Mouse (Mus musculus): Measurements from ENCODE around the gene Unc119. TPM values are rescaled to one million over a fixed set of nuclear protein-coding genes. Genes with fewer than 3 reads are reported as not detected.

Unc119 gene
- polyA plus RNA-seq, 1 experiment from 2014 or later = 71.7 TPM

GRCm38 (mm10) chr11:78333992-78334391 is 9.3 kb upstream of the Unc119 start:
- no peak overlapping the region for H3K9ac ChIP-seq (ENCODE audit: low read length)
- no peaks in the 10 kb centered on the region for H3K27me3 ChIP-seq (ENCODE audit: control insufficient read depth, insufficient read depth, low read length)
- H3K4me3 ChIP-seq (ENCODE audit: low read depth, low read length) = no peak overlapping the region
- H3K4me2 ChIP-seq = no peak overlapping the region
- no peak overlapping the region for H3K27ac ChIP-seq (ENCODE audit: low read depth, low read length)
- 93% methylated on average over 5 of the region's 5 CpGs for WGBS
- ATAC-seq (ENCODE audit: low FRiP score) (no peak), DNase-seq (ENCODE audit: low spot score, missing footprints) (no peak)
- peaks cover 4% of the 10 kb centered on the region for H3K4me1 ChIP-seq (ENCODE audit: control insufficient read depth, insufficient read depth, low read length)
- H3K36me3 ChIP-seq (ENCODE audit: control insufficient read depth, insufficient read depth, low read length) = peaks cover 2% of the 10 kb centered on the region; the same call in 1 of the 2 replicates
- no peaks in the 10 kb centered on the region for H3K9me3 ChIP-seq (ENCODE audit: control insufficient read depth, low read length)

GRCm38 (mm10) chr11:78337040-78337439 is 6.2 kb upstream of the Unc119 start:
- peaks cover 2% of the 10 kb centered on the region; the same call in 1 of the 2 replicates for H3K36me3 ChIP-seq (ENCODE audit: control insufficient read depth, insufficient read depth, low read length)
- 98% methylated on average over 8 of the region's 8 CpGs for WGBS
- no peak overlapping the region for H3K4me2 ChIP-seq
- no peak overlapping the region for H3K27ac ChIP-seq (ENCODE audit: low read depth, low read length)
- H3K9me3 ChIP-seq (ENCODE audit: control insufficient read depth, low read length) = no peaks in the 10 kb centered on the region
- no peak overlapping the region for H3K9ac ChIP-seq (ENCODE audit: low read length)
- no peak overlapping the region for H3K4me3 ChIP-seq (ENCODE audit: low read depth, low read length)
- ATAC-seq (ENCODE audit: low FRiP score) (no peak), DNase-seq (ENCODE audit: low spot score, missing footprints) (no peak)
- no peaks in the 10 kb centered on the region for H3K27me3 ChIP-seq (ENCODE audit: control insufficient read depth, insufficient read depth, low read length)
- no peaks in the 10 kb centered on the region for H3K4me1 ChIP-seq (ENCODE audit: control insufficient read depth, insufficient read depth, low read length)

DNA sequence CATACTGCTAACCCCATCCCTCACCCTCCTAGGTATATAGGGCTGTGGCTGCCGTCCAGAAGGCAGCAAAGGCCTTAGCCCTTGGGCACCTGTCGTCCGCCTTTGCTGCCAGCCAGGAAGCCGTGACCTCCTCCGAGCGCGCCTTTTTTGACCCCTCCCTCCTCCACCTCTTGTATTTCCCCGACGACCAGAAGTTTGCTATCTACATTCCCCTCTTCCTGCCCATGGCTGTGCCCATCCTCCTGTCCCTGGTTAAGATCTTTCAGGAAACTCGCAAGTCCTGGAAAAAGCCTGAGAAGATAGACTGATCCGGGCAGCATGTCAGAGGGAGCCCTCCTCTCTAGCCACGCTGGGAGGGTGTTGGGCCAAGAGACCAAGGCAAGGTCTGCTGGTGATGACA is 1.6 kb upstream of the Unc119 start:
- Histone ChIP-seq H3K27me3 (ENCODE audit: control insufficient read depth, insufficient read depth, low read length) (no peaks in the 10 kb centered on the region), H3K4me3 (ENCODE audit: low read depth, low read length) (no peak overlapping the region), H3K27ac (ENCODE audit: low read depth, low read length) (no peak overlapping the region), H3K9ac (ENCODE audit: low read length) (no peak overlapping the region), H3K4me2 (no peak overlapping the region), H3K9me3 (ENCODE audit: control insufficient read depth, low read length) (no peaks in the 10 kb centered on the region), H3K36me3 (ENCODE audit: control insufficient read depth, insufficient read depth, low read length) (no peaks in the 10 kb centered on the region; the same call in 1 of the 2 replicates), H3K4me1 (ENCODE audit: control insufficient read depth, insufficient read depth, low read length) (peaks cover 9% of the 10 kb centered on the region)
- WGBS = 90% methylated on average over 12 of the region's 12 CpGs
- no peak for ATAC-seq (ENCODE audit: low FRiP score)
- DNase-seq (ENCODE audit: low spot score, missing footprints) = peak; percentile 56

- no peaks in the 10 kb centered on the region for H3K9me3 ChIP-seq (ENCODE audit: control insufficient read depth, low read length)
- DNase-seq (ENCODE audit: low spot score, missing footprints) (no peak), ATAC-seq (ENCODE audit: low FRiP score) (no peak)
- peak overlapping the region; percentile 85 for H3K4me3 ChIP-seq (ENCODE audit: low read depth, low read length)
- H3K9ac ChIP-seq (ENCODE audit: low read length) = peak overlapping the region; percentile 96
- peak overlapping the region; percentile 87 for H3K4me2 ChIP-seq
- H3K36me3 ChIP-seq (ENCODE audit: control insufficient read depth, insufficient read depth, low read length) = no peaks in the 10 kb centered on the region
- 0 out of 2 replicates have a peak overlapping the region, but pooled peaks have one; percentile 25 for H3K27ac ChIP-seq (ENCODE audit: low read depth, low read length)
- 75% methylated on average over 6 of the region's 6 CpGs for WGBS
- H3K4me1 ChIP-seq (ENCODE audit: control insufficient read depth, insufficient read depth, low read length) = peaks cover 9% of the 10 kb centered on the region
- no peaks in the 10 kb centered on the region for H3K27me3 ChIP-seq (ENCODE audit: control insufficient read depth, insufficient read depth, low read length)
Observed at GRCm38 (mm10) chr11:78344328-78344889, 1.1 kb downstream of the Unc119 start.

DNA sequence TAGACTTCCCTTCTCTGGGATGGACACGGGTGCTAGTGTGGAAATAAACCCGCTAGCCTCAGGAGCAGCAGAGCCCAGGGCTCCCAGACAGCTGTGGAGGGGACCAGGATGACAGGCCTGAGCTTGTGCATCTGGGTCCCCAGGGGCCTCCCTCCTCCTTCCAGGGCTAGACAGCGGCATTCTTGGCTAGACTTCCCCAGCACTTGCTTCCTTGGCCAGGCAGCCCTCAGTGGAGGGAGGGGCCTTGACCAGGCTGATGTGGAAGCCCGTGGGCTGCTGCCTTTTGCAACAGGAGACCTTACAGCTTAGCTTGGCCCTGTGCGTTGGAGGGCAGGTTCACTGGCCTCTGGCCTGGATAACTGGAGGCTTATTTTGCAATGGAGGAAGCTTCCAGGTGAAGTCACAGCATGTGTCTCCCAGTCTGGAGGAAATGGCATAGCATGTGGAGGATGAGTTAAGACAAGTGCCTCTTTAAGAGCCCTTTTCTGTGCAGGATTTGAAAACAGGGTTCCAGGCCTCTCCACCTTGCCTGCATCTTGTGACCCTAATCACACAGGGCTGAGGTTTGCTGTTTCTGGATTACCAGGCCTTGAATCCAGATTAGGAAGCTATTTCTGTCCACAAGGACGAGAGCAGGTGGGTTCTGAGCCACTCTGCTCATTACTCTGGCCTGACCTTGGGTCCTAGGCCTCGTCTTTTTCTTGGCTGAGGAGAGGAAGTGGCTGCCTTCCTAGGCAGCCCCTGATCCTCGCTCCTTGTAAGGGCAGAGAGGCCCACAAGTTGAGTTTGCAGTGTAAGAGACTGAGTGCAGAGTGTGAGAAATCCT is 1.8 kb downstream of the Unc119 start:
- H3K27ac ChIP-seq (ENCODE audit: low read depth, low read length) = 0 out of 2 replicates have a peak overlapping the region, but pooled peaks have one; percentile 25
- H3K4me1 ChIP-seq (ENCODE audit: control insufficient read depth, insufficient read depth, low read length) = peaks cover 9% of the 10 kb centered on the region
- peak overlapping the region; percentile 32; the same call in 1 of the 2 replicates for H3K9ac ChIP-seq (ENCODE audit: low read length)
- H3K9me3 ChIP-seq (ENCODE audit: control insufficient read depth, low read length) = no peaks in the 10 kb centered on the region
- ATAC-seq (ENCODE audit: low FRiP score) (no peak), DNase-seq (ENCODE audit: low spot score, missing footprints) (peak; percentile 86)
- no peaks in the 10 kb centered on the region for H3K27me3 ChIP-seq (ENCODE audit: control insufficient read depth, insufficient read depth, low read length)
- no peak overlapping the region for H3K4me2 ChIP-seq
- no peaks in the 10 kb centered on the region for H3K36me3 ChIP-seq (ENCODE audit: control insufficient read depth, insufficient read depth, low read length)
- 0 out of 2 replicates have a peak overlapping the region, but pooled peaks have one; percentile 3 for H3K4me3 ChIP-seq (ENCODE audit: low read depth, low read length)
- WGBS = 68% methylated on average over 8 of the region's 8 CpGs

DNA sequence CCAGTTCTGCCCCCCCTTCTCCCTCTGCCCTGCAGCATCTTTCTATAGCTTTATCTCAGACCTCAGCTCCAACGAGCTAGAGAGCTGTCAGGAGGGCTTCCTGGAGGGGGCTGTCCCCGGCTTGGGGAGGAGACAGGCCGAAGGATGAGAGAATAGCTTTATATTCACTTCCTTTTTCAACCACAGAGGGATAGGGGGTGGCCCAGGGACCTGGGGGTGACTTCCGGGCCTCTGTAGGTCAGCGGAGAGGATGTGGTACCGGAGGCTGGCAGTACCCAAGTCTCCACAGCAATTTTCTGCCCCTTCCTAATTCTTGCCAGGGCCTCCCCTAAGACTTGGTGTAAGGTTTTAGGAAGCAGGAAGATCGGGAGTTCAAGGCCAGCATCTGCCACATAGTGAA is 2.5 kb downstream of the Unc119 start:
- Histone ChIP-seq H3K27me3 (ENCODE audit: control insufficient read depth, insufficient read depth, low read length) (no peaks in the 10 kb centered on the region), H3K9me3 (ENCODE audit: control insufficient read depth, low read length) (no peaks in the 10 kb centered on the region), H3K4me3 (ENCODE audit: low read depth, low read length) (no peak overlapping the region), H3K36me3 (ENCODE audit: control insufficient read depth, insufficient read depth, low read length) (no peaks in the 10 kb centered on the region), H3K9ac (ENCODE audit: low read length) (no peak overlapping the region), H3K4me1 (ENCODE audit: control insufficient read depth, insufficient read depth, low read length) (peaks cover 9% of the 10 kb centered on the region), H3K27ac (ENCODE audit: low read depth, low read length) (no peak overlapping the region), H3K4me2 (no peak overlapping the region)
- DNase-seq (ENCODE audit: low spot score, missing footprints) (peak; percentile 81), ATAC-seq (ENCODE audit: low FRiP score) (no peak)
- WGBS = 80% methylated on average over 7 of the region's 7 CpGs

DNA sequence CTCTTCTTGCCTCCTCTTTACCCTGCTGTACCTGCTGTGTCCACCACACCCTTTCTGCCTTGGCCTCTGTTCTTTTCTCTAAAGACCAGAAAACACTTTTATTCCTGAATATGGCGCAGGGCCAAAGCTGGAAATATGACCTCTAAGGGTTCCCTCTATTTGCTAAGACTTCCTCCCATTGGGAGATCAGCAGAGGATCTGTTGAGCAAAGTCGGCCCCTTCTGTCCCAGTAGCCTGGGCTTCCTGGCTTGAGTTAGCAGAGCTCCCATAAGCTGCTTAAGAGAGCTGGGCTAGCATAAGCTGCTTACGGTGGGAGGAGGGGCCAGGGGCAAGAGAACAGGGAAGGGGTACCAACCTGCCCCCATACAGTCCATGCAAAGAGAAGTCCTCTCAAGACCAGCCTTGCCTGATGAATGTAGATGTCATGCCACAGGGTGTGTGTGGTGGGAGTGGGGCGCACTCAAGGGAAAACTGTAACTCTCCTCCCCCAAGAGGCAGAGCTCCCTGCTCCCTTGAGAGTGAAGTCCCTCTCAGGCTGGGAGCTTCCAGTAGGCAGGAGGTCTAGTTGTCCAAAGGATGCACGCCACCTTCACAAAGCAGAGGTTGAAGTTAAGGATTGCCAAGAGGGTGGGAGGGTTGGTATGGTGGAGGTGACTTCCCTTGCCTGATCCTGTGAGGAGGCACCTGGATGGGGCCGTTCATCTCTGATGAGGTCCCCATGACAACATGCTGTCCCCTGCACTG is 3.2 kb downstream of the Unc119 start:
- no peak overlapping the region for H3K27ac ChIP-seq (ENCODE audit: low read depth, low read length)
- no peak overlapping the region for H3K4me3 ChIP-seq (ENCODE audit: low read depth, low read length)
- 54% methylated on average over 6 of the region's 6 CpGs for WGBS
- no peaks in the 10 kb centered on the region for H3K27me3 ChIP-seq (ENCODE audit: control insufficient read depth, insufficient read depth, low read length)
- peaks cover 9% of the 10 kb centered on the region for H3K4me1 ChIP-seq (ENCODE audit: control insufficient read depth, insufficient read depth, low read length)
- peak; percentile 78 for DNase-seq (ENCODE audit: low spot score, missing footprints)
- H3K4me2 ChIP-seq = no peak overlapping the region
- no peaks in the 10 kb centered on the region for H3K9me3 ChIP-seq (ENCODE audit: control insufficient read depth, low read length)
- no peaks in the 10 kb centered on the region for H3K36me3 ChIP-seq (ENCODE audit: control insufficient read depth, insufficient read depth, low read length)
- ATAC-seq (ENCODE audit: low FRiP score) = no peak
- H3K9ac ChIP-seq (ENCODE audit: low read length) = no peak overlapping the region

GRCm38 (mm10) chr11:78347070-78347754 is 3.9 kb downstream of the Unc119 start:
- DNase-seq (ENCODE audit: low spot score, missing footprints) = peak; percentile 98

More at GRCm38 (mm10) chr11:78347070-78347754, 3.9 kb downstream of the Unc119 start:
- no peak overlapping the region for H3K4me2 ChIP-seq
- peak; percentile 6; the same call in 1 of the 2 replicates for ATAC-seq (ENCODE audit: low FRiP score)
- H3K27me3 ChIP-seq (ENCODE audit: control insufficient read depth, insufficient read depth, low read length) = no peaks in the 10 kb centered on the region
- no peak overlapping the region for H3K27ac ChIP-seq (ENCODE audit: low read depth, low read length)
- no peak overlapping the region for H3K4me3 ChIP-seq (ENCODE audit: low read depth, low read length)
- H3K4me1 ChIP-seq (ENCODE audit: control insufficient read depth, insufficient read depth, low read length) = peaks cover 9% of the 10 kb centered on the region
- H3K9me3 ChIP-seq (ENCODE audit: control insufficient read depth, low read length) = no peaks in the 10 kb centered on the region
- no peak overlapping the region for H3K9ac ChIP-seq (ENCODE audit: low read length)
- WGBS = 89% methylated on average over 10 of the region's 10 CpGs
- no peaks in the 10 kb centered on the region for H3K36me3 ChIP-seq (ENCODE audit: control insufficient read depth, insufficient read depth, low read length)
